Mouse (Mus musculus) heart, adult 2 months (tissue): ENCODE measurements around the gene Sycn. TPM values are rescaled to one million over a fixed set of nuclear protein-coding genes. Genes with fewer than 3 reads are reported as not detected.

Experiments used
- DNase-seq, 2 experiments: peaks; one replicate each; pipeline ENCODE4 v3.0.0; 2021
- H3K27ac ChIP-seq: fragments of 200-600 bp; 2 replicates; pipeline ENCODE4 v1.8.1; 2022
- H3K27me3 ChIP-seq: fragments of 200-500 bp; 2 replicates; pipeline ENCODE4 v1.6.1; 2012; ENCODE audit warnings: mild to moderate bottlenecking, low read length, inconsistent platforms, mixed read lengths; ENCODE audit not compliant: control insufficient read depth, insufficient read depth
- H3K36me3 ChIP-seq: fragments of 200-500 bp; 2 replicates; pipeline ENCODE4 v1.6.1; 2012; ENCODE audit warnings: low read length, inconsistent platforms; ENCODE audit not compliant: control insufficient read depth, insufficient read depth
- H3K4me1 ChIP-seq: fragments of 200-500 bp; 2 replicates; pipeline ENCODE4 v1.6.1; 2011; ENCODE audit warnings: low read length; ENCODE audit not compliant: control insufficient read depth, insufficient read depth
- H3K4me3 ChIP-seq: fragments of 200-600 bp; 2 replicates; pipeline ENCODE4 v1.8.1; 2022
- H3K79me2 ChIP-seq: fragments of 200-500 bp; replicated peaks from 2 replicates; pipeline ENCODE4 v1.6.1; 2012; ENCODE audit warnings: mild to moderate bottlenecking, inconsistent platforms, low read length, moderate library complexity, mixed read lengths; ENCODE audit not compliant: control insufficient read depth, insufficient read depth
- H3K9ac ChIP-seq: fragments of 200-500 bp; 2 replicates; pipeline ENCODE4 v1.6.1; 2012; ENCODE audit warnings: low read depth, mild to moderate bottlenecking, control low read depth, inconsistent platforms, low read length, mixed read lengths
- CTCF ChIP-seq: fragments of 200-600 bp; IDR thresholded peaks from 2 replicates; pipeline ENCODE4 v1.8.1; 2022; ENCODE audit warnings: antibody characterized with exemption, mild to moderate bottlenecking, moderate library complexity
- EP300 ChIP-seq: fragments of 200-500 bp; IDR thresholded peaks from 2 replicates; pipeline ENCODE4 v1.6.1; 2011; ENCODE audit warnings: low read depth, low read length, control low read depth; ENCODE audit not compliant: insufficient read depth
- POLR2A ChIP-seq: fragments of 200-500 bp; IDR thresholded peaks from 2 replicates; pipeline ENCODE4 v1.6.1; 2011; ENCODE audit warnings: mild to moderate bottlenecking, low read depth, low read length, control low read depth; ENCODE audit not compliant: insufficient read depth
- WGBS: fragments of 180-500 bp; shearing (Covaris S2); methylation state at CpG from one replicate; pipeline ENCODE4 v1.1.7; 2018; 5-methylcytosine and 5-hydroxymethylcytosine counted together
- intact Hi-C: fragments of 180-260 bp; cut with DNase I; formaldehyde crosslinking; loops from one replicate; pipeline ENCODE4 v1.15.1; 2025
- microRNA-seq, 2 experiments: library from miRNA; unstranded; fragments of <30 nt; microRNA quantifications; one replicate each; pipeline ENCODE4 v1.2.0; 2021
- polyA plus RNA-seq: library from polyadenylated mRNA; depleted of rRNA; stranded (reverse); fragments of >200 nt; gene quantifications from 2 replicates; pipeline ENCODE4 v1.2.3, GENCODE M21; 2012; rRNA removed
- total RNA-seq, 2 experiments: library from RNA; stranded (reverse); gene quantifications; 2 replicates each; pipeline ENCODE4 v1.2.3; 2021

Gene Sycn
- total and polyA plus RNA-seq, 3 experiments = not detected

DNA sequence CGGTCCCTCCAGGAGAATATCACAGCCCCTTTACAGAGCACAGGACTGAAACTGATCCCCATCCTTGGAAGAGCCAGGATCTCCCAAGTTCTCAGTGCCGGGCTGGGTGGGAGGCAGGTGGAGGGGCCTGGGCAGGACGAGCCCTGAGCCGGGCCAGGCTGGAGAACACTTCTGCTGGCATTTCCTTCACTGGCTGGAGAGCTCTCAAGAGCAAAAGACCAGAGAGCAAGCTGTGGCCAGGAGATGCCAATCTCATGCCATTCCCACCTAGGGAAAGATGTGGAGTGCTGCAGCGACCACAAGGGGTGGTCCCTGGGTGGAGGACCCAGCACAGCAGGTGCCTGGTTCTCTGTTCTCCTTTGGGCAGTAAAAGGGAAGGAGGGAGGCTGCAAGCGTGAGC, 44.3 kb downstream of the Sycn start:
- DNase-seq = no peak
- Histone ChIP-seq H3K27me3 (no peaks in the 10 kb centered on the region), H3K36me3 (no peaks in the 10 kb centered on the region), H3K4me3 (no peak overlapping the region), H3K4me1 (peaks cover 11% of the 10 kb centered on the region), H3K27ac (no peak overlapping the region), H3K79me2 (no peaks in the 10 kb centered on the region), H3K9ac (no peak overlapping the region)
- no peak for TF ChIP-seq POLR2A
- no peak for TF ChIP-seq EP300
- no peak for TF ChIP-seq CTCF
- 79% methylated on average over 6 of the region's 6 CpGs for WGBS
- intact Hi-C loops = no loop called here

GRCm38 (mm10) chr7:28586663-28587411, 46.2 kb downstream of the Sycn start:
- Histone ChIP-seq H3K27ac (peak overlapping the region; percentile 18; the same call in 1 of the 2 replicates), H3K4me1 (peaks cover 11% of the 10 kb centered on the region), H3K4me3 (no peak overlapping the region), H3K36me3 (no peaks in the 10 kb centered on the region), H3K79me2 (no peaks in the 10 kb centered on the region), H3K9ac (no peak overlapping the region), H3K27me3 (no peaks in the 10 kb centered on the region)
- WGBS = 37% methylated on average over 6 of the region's 6 CpGs
- intact Hi-C loops = no loop called here
- no peak for TF ChIP-seq POLR2A
- no peak for TF ChIP-seq EP300
- no peak for TF ChIP-seq CTCF
- DNase-seq = no peak

DNA sequence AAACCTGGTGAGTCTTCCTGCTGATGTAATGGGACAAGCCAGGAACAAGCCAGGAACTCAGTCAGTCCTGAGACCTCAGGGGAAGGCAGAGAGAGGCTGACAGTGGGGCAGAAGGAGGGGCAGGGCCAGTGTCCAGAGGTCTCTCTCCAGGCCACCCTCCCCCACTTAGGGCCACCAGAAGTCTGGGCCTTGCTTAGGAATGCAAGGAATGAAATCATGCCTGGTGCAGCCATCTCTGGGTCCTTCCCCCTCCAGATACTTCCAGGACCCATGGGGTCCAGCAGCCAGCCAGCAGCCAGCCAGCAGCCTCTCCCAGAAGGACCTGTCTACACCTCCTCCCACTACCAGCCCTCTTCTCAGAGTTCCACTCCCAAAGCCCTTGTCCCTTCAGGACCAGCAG, 47.0 kb downstream of the Sycn start:
- no peak for TF ChIP-seq POLR2A
- TF ChIP-seq EP300 = no peak
- no peak for TF ChIP-seq CTCF
- no peaks in the 10 kb centered on the region for H3K79me2 ChIP-seq
- no peak overlapping the region for H3K4me3 ChIP-seq
- H3K4me1 ChIP-seq = peaks cover 13% of the 10 kb centered on the region
- no peak for DNase-seq
- H3K27ac ChIP-seq = peak overlapping the region; percentile 18
- H3K36me3 ChIP-seq = no peaks in the 10 kb centered on the region
- H3K9ac ChIP-seq = no peak overlapping the region
- H3K27me3 ChIP-seq = no peaks in the 10 kb centered on the region
- intact Hi-C loops = no loop called here

Small RNA genes within 50 kb of the gene (microRNA-seq; reads per million reads assigned to microRNA genes)
- gene Mir7049 = 0 to 1.1 reads per million in 2 experiments

Other genes starting within 250 kb of the Sycn start
- not detected for gene Selenov, start 249.7 kb upstream of the Sycn start, total RNA-seq
- 0.08 TPM in 1 of 2 replicates, not detected in the other for gene Selenov, start 249.7 kb upstream of the Sycn start, polyA plus RNA-seq
- gene Dll3, start 238.6 kb upstream of the Sycn start, total RNA-seq = not detected
- not detected in 2 replicates for gene Dll3, start 238.6 kb upstream of the Sycn start, polyA plus RNA-seq
- 10 to 100 TPM; 60.0 to 63.5 TPM for gene Timm50, start 228.8 kb upstream of the Sycn start, total RNA-seq
- 63.0 and 72.8 TPM in 2 replicates for gene Timm50, start 228.8 kb upstream of the Sycn start, polyA plus RNA-seq
- 10 to 100 TPM; 52.5 to 59.9 TPM for gene Supt5, start 202.1 kb upstream of the Sycn start, total RNA-seq
- 64.3 and 72.4 TPM in 2 replicates for gene Supt5, start 202.1 kb upstream of the Sycn start, polyA plus RNA-seq
- 100 to 1,000 TPM; 496 to 556 TPM for gene Rps16, start 190.2 kb upstream of the Sycn start, total RNA-seq
- 312 and 411 TPM in 2 replicates for gene Rps16, start 190.2 kb upstream of the Sycn start, polyA plus RNA-seq
- 10 to 100 TPM; 10.4 to 14.3 TPM for gene Plekhg2, start 168.3 kb upstream of the Sycn start, total RNA-seq
- gene Plekhg2, start 168.3 kb upstream of the Sycn start, polyA plus RNA-seq = 15.9 and 16.3 TPM in 2 replicates
- 10 to 100 TPM; 19.4 to 26.3 TPM for gene Zfp36, start 160.6 kb upstream of the Sycn start, total RNA-seq
- gene Zfp36, start 160.6 kb upstream of the Sycn start, polyA plus RNA-seq = 26.1 and 28.2 TPM in 2 replicates
- gene Med29, start 148.2 kb upstream of the Sycn start, total RNA-seq = 10 to 100 TPM; 20.8 to 21.5 TPM
- 48.8 and 50.4 TPM in 2 replicates for gene Med29, start 148.2 kb upstream of the Sycn start, polyA plus RNA-seq
- 10 to 100 TPM; 41.3 to 42.1 TPM for gene Paf1, start 147.9 kb upstream of the Sycn start, total RNA-seq
- 63.8 and 67.0 TPM in 2 replicates for gene Paf1, start 147.9 kb upstream of the Sycn start, polyA plus RNA-seq
- 1 to 10 TPM; 3.8 to 5.3 TPM for gene Gmfg, start 103.4 kb upstream of the Sycn start, total RNA-seq
- gene Gmfg, start 103.4 kb upstream of the Sycn start, polyA plus RNA-seq = 6.8 and 7.1 TPM in 2 replicates
- gene Lrfn1, start 88.9 kb upstream of the Sycn start, total RNA-seq = under 1 TPM; 0.68 to 0.73 TPM
- 0.82 and 1.3 TPM in 2 replicates for gene Lrfn1, start 88.9 kb upstream of the Sycn start, polyA plus RNA-seq
- gene Ifnl2, start 30.4 kb upstream of the Sycn start, total RNA-seq = not detected
- gene Ifnl2, start 30.4 kb upstream of the Sycn start, polyA plus RNA-seq = not detected in 2 replicates
- gene Ifnl3, start 18.0 kb upstream of the Sycn start, total RNA-seq = not detected
- not detected in 2 replicates for gene Ifnl3, start 18.0 kb upstream of the Sycn start, polyA plus RNA-seq
- not detected for gene Nccrp1, start 6.4 kb downstream of the Sycn start, total RNA-seq
- not detected in 2 replicates for gene Nccrp1, start 6.4 kb downstream of the Sycn start, polyA plus RNA-seq
- 10 to 100 TPM; 21.9 to 22.4 TPM for gene Samd4b, start 57.3 kb downstream of the Sycn start, total RNA-seq
- gene Samd4b, start 57.3 kb downstream of the Sycn start, polyA plus RNA-seq = 38.8 and 46.1 TPM in 2 replicates
- gene Pak4, start 57.3 kb downstream of the Sycn start, total RNA-seq = 1 to 10 TPM; 8.8 to 9.4 TPM
- 6.4 and 7.6 TPM in 2 replicates for gene Pak4, start 57.3 kb downstream of the Sycn start, polyA plus RNA-seq
- gene Acp7, start 90.4 kb downstream of the Sycn start, total RNA-seq = not detected
- 0.49 TPM in 1 of 2 replicates, not detected in the other for gene Acp7, start 90.4 kb downstream of the Sycn start, polyA plus RNA-seq
- under 1 TPM in 1 of 2 experiments, not detected in 1; 0.23 TPM for gene Fbxo27, start 152.0 kb downstream of the Sycn start, total RNA-seq
- gene Fbxo27, start 152.0 kb downstream of the Sycn start, polyA plus RNA-seq = 1.1 and 1.2 TPM in 2 replicates
- under 1 TPM; 0.37 to 0.57 TPM for gene Fbxo17, start 175.9 kb downstream of the Sycn start, total RNA-seq
- gene Fbxo17, start 175.9 kb downstream of the Sycn start, polyA plus RNA-seq = 1.7 and 2.0 TPM in 2 replicates
- 10 to 100 TPM; 47.8 to 57.3 TPM for gene Mrps12, start 200.9 kb downstream of the Sycn start, total RNA-seq
- gene Mrps12, start 200.9 kb downstream of the Sycn start, polyA plus RNA-seq = 36.3 and 51.9 TPM in 2 replicates
- gene Sars2, start 201.1 kb downstream of the Sycn start, total RNA-seq = 10 to 100 TPM; 13.7 to 14.2 TPM
- 18.5 and 20.2 TPM in 2 replicates for gene Sars2, start 201.1 kb downstream of the Sycn start, polyA plus RNA-seq
- not detected for gene Ccer2, start 215.3 kb downstream of the Sycn start, total RNA-seq
- gene Ccer2, start 215.3 kb downstream of the Sycn start, polyA plus RNA-seq = not detected in 2 replicates
- gene Sirt2, start 225.8 kb downstream of the Sycn start, total RNA-seq = 10 to 100 TPM; 78.8 to 92.3 TPM
- gene Sirt2, start 225.8 kb downstream of the Sycn start, polyA plus RNA-seq = 82.9 and 103 TPM in 2 replicates
- 10 to 100 TPM; 25.1 to 31.6 TPM for gene Nfkbib, start 226.6 kb downstream of the Sycn start, total RNA-seq
- gene Nfkbib, start 226.6 kb downstream of the Sycn start, polyA plus RNA-seq = 18.7 and 27.8 TPM in 2 replicates
- 1 to 10 TPM; 1.3 to 2.0 TPM for gene Rinl, start 248.1 kb downstream of the Sycn start, total RNA-seq
- gene Rinl, start 248.1 kb downstream of the Sycn start, polyA plus RNA-seq = 3.2 and 3.3 TPM in 2 replicates